Mouse (Mus musculus) CH12.LX (cell line): ENCODE data around the gene Glo1.

ENCODE experiments used
- CTCF ChIP-seq, 2 experiments: IDR thresholded peaks in 1 of 2; conservative IDR thresholded peaks in 1 of 2; 2 replicates each; pipeline ENCODE4 v1.5.1; 2011 to 2012; ENCODE audit warnings: low read depth in 2 of 2, low read length in 2 of 2, improper control_type of control experiment in 1 of 2, inconsistent platforms in 1 of 2, mild to moderate bottlenecking in 1 of 2, moderate library complexity in 1 of 2
- E2F4 ChIP-seq: IDR thresholded peaks from 2 replicates; pipeline ENCODE4 v1.6.1; 2011; ENCODE audit warnings: low read depth, low read length, improper control_type of control experiment; ENCODE audit not compliant: insufficient replicate concordance
- EP300 ChIP-seq: IDR thresholded peaks from 2 replicates; pipeline ENCODE4 v1.6.1; 2011; ENCODE audit warnings: low read length, improper control_type of control experiment
- ETS1 ChIP-seq: conservative IDR thresholded peaks from 2 replicates; pipeline ENCODE4 v1.6.1; 2012; ENCODE audit warnings: low read depth, mild to moderate bottlenecking, inconsistent platforms, low read length, improper control_type of control experiment, moderate library complexity
- HCFC1 ChIP-seq: IDR thresholded peaks from 2 replicates; pipeline ENCODE4 v1.6.1; 2012; ENCODE audit warnings: low read depth, mild to moderate bottlenecking, inconsistent platforms, low read length, improper control_type of control experiment
- JUN ChIP-seq: IDR thresholded peaks from 2 replicates; pipeline ENCODE4 v1.6.1; 2011; ENCODE audit warnings: low read depth, mild to moderate bottlenecking, low read length, improper control_type of control experiment, moderate library complexity; ENCODE audit not compliant: insufficient read depth
- POLR2A ChIP-seq: IDR thresholded peaks from 2 replicates; pipeline ENCODE4 v1.6.1; 2011; ENCODE audit warnings: low read depth, mild to moderate bottlenecking, improper control_type of control experiment, low read length
- POLR2AphosphoS2 ChIP-seq: IDR thresholded peaks from 2 replicates; pipeline ENCODE4 v1.6.1; 2011; ENCODE audit warnings: low read depth, low read length, improper control_type of control experiment
- RAD21 ChIP-seq: IDR thresholded peaks from 2 replicates; pipeline ENCODE4 v1.6.1; 2011; ENCODE audit warnings: low read depth, mild to moderate bottlenecking, low read length, improper control_type of control experiment, moderate library complexity
- TCF12 ChIP-seq: IDR thresholded peaks from 2 replicates; pipeline ENCODE4 v1.6.1; 2014; ENCODE audit warnings: low read depth, mild to moderate bottlenecking, inconsistent platforms, low read length, improper control_type of control experiment

DNA sequence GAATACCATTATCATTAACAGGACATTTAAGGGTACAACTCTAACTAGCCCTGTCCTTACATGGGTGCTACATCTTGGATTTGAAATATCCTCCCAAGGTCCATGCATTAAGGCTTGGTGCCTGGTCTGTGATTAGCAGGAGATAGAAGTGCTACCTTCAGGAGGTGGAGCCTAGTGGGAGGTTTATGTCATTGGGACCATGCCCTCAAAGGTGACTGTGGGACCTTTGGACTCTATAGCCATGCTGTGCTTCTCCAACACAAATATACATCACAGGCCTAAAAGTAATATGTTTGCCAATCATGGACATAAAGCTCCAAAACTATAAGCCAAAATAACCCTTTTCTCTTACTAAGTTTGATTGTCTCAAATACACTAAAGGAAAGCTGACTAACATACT is 58.2 kb downstream of the Glo1 start:
- TF ChIP-seq CTCF (conservative IDR thresholded peaks at IDR 0.05 in 1 of 2, IDR thresholded peaks at IDR 0.05 in 1 of 2; ENCODE audit: low read depth in 2 of 2, low read length in 2 of 2) (no peak), HCFC1 (no peak), POLR2A (no peak), JUN (no peak), POLR2AphosphoS2 (no peak), ETS1 (no peak), E2F4 (no peak), EP300 (no peak), RAD21 (no peak), TCF12 (no peak)
